Mouse (Mus musculus) mouse trophoblast stem cell (cell line): ENCODE data around the gene Ube2o.
"Not testable (repeated sequence)": the region's sequence is repeated elsewhere in the genome, so short reads cannot be mapped to it uniquely, and the experiment has no call there.

Experiments used
- in situ Hi-C, 2 experiments: fragments of 300-500 bp; cut with MseI, MboI; formaldehyde crosslinking; loops; 2 replicates in 1 of 2; 3 replicates in 1 of 2; pipeline ENCODE4 v1.15.1; 2025

Gene Ube2o

GRCm38 (mm10) chr11:116515330-116516020, 65.8 kb downstream of the Ube2o start:
- in situ Hi-C loops: no loop called here

GRCm38 (mm10) chr11:116513531-116514038, 67.7 kb downstream of the Ube2o start:
- in situ Hi-C loops: no loop called here

GRCm38 (mm10) chr11:116512987-116513386, 68.3 kb downstream of the Ube2o start:
- in situ Hi-C loops: no loop called here

- in situ Hi-C loops: no loop called here
These were observed 69.1 kb downstream of the Ube2o start for GRCm38 (mm10) chr11:116512154-116512553.

GRCm38 (mm10) chr11:116511301-116511868, 69.9 kb downstream of the Ube2o start:
- in situ Hi-C loops: no loop called here

- in situ Hi-C loops: no loop called here
These were observed 72.6 kb downstream of the Ube2o start for GRCm38 (mm10) chr11:116508689-116509088.

- in situ Hi-C loops: no loop called here
These were observed 74.9 kb downstream of the Ube2o start for GRCm38 (mm10) chr11:116506151-116506875.

GRCm38 (mm10) chr11:116505573-116505972, 75.7 kb downstream of the Ube2o start:
- in situ Hi-C loops: no loop called here

GRCm38 (mm10) chr11:116504516-116504915, 76.7 kb downstream of the Ube2o start:
- in situ Hi-C loops: no loop called here

GRCm38 (mm10) chr11:116501005-116501746, 80.1 kb downstream of the Ube2o start:
- in situ Hi-C loops: no loop called here

- in situ Hi-C loops: loop anchor here in 1 of 2 experiments (5.0 kb wide), 1 partner anchor 33 kb away; the partner anchor contains the start of gene Sphk1
These were observed 82.2 kb downstream of the Ube2o start for GRCm38 (mm10) chr11:116499018-116499417.

- in situ Hi-C loops: loop anchor here in 1 of 2 experiments (5.0 kb wide), 1 partner anchor 34 kb away; the partner anchor contains the start of gene Sphk1
These were observed 82.7 kb downstream of the Ube2o start for GRCm38 (mm10) chr11:116498596-116498995.

- in situ Hi-C loops: loop anchor here in 1 of 2 experiments (5.0 kb wide), 1 partner anchor 35 kb away; the partner anchor contains the start of gene Sphk1
These were observed 83.9 kb downstream of the Ube2o start for GRCm38 (mm10) chr11:116497313-116497712.

GRCm38 (mm10) chr11:116494474-116495174, 86.6 kb downstream of the Ube2o start:
- in situ Hi-C loops: loop anchor here in 1 of 2 experiments (5.0 kb wide), 1 partner anchor 38 kb away; the partner anchor contains the start of gene Sphk1

- in situ Hi-C loops: no loop called here
These were observed 87.4 kb downstream of the Ube2o start, which contains the start of gene Prpsap1 for GRCm38 (mm10) chr11:116493795-116494252. Gene Prpsap1 (minus strand): TSS chr11:116494202.

GRCm38 (mm10) chr11:116493191-116493590, 88.1 kb downstream of the Ube2o start:
- in situ Hi-C loops: no loop called here

- in situ Hi-C loops: not testable (repeated sequence)
These were observed 88.7 kb downstream of the Ube2o start for GRCm38 (mm10) chr11:116492507-116492906.

- in situ Hi-C loops: no loop called here
These were observed 89.9 kb downstream of the Ube2o start for GRCm38 (mm10) chr11:116491338-116491737.

- in situ Hi-C loops: no loop called here
These were observed 90.8 kb downstream of the Ube2o start for GRCm38 (mm10) chr11:116490232-116491107.
